Mouse (Mus musculus) heart, embryonic 13.5 days (tissue): ENCODE measurements around the gene Nes. TPM values are rescaled to one million over a fixed set of nuclear protein-coding genes. Genes with fewer than 3 reads are reported as not detected.

ENCODE experiments used
- ATAC-seq: fragments of 200-750 bp; cut with Nextera tagmentation; 2 replicates; pipeline ENCODE4 v1.8.0; 2017; ENCODE audit warnings: moderate TSS enrichment; ENCODE audit not compliant: insufficient number of reproducible peaks, low FRiP score, low TSS enrichment; ENCODE audit errors: extremely low read depth
- H3K27ac ChIP-seq: fragments of 300-500 bp; sonication (generic); replicated peaks from 2 replicates; pipeline ENCODE4 v1.5.1; 2015; ENCODE audit warnings: moderate library complexity, mild to moderate bottlenecking, inconsistent platforms
- H3K27me3 ChIP-seq: fragments of 300-500 bp; sonication (generic); replicated peaks from 2 replicates; pipeline ENCODE4 v1.6.1; 2015; ENCODE audit warnings: mild to moderate bottlenecking, inconsistent platforms
- H3K36me3 ChIP-seq: fragments of 300-500 bp; sonication (generic); 2 replicates; pipeline ENCODE4 v1.6.1; 2015; ENCODE audit warnings: mild to moderate bottlenecking, inconsistent platforms
- H3K4me1 ChIP-seq: fragments of 300-500 bp; sonication (generic); 2 replicates; pipeline ENCODE4 v1.6.1; 2015; ENCODE audit warnings: inconsistent platforms
- H3K4me2 ChIP-seq: fragments of 300-500 bp; sonication (generic); 2 replicates; pipeline ENCODE4 v1.6.1; 2015; ENCODE audit warnings: inconsistent platforms, mild to moderate bottlenecking, moderate library complexity
- H3K4me3 ChIP-seq: fragments of 300-500 bp; sonication (generic); 2 replicates; pipeline ENCODE4 v1.5.1; 2015; ENCODE audit warnings: moderate library complexity, mild to moderate bottlenecking, inconsistent platforms
- H3K9ac ChIP-seq: fragments of 300-500 bp; sonication (generic); 2 replicates; pipeline ENCODE4 v1.6.1; 2015; ENCODE audit warnings: inconsistent platforms, mild to moderate bottlenecking, moderate library complexity
- H3K9me3 ChIP-seq: fragments of 300-500 bp; sonication (generic); 2 replicates; pipeline ENCODE4 v1.6.1; 2016; ENCODE audit warnings: inconsistent platforms
- WGBS: fragments of 180-500 bp; shearing (Covaris S2); methylation state at CpG from one replicate; pipeline ENCODE4 v1.1.7; 2015; ENCODE audit warnings: mixed read lengths; 5-methylcytosine and 5-hydroxymethylcytosine counted together
- polyA plus RNA-seq: library from polyadenylated mRNA; unstranded; fragments of >200 nt; fragmentation: Nextera tagmentation; extraction: Ambion mirVana; gene quantifications from 2 replicates; pipeline ENCODE4 v1.2.1, GENCODE M21; 2015

The Nes gene
- 18.7 and 18.9 TPM in 2 replicates for polyA plus RNA-seq

- H3K36me3 ChIP-seq: peaks cover 15% of the 10 kb centered on the region
- no peaks in the 10 kb centered on the region for H3K9me3 ChIP-seq
- H3K27ac ChIP-seq: peak within 1 kb of the TSS; percentile 61
- peaks cover 47% of the 10 kb centered on the region for H3K4me1 ChIP-seq
- WGBS: under 1% methylated on average over 44 of the region's 44 CpGs
- H3K4me3 ChIP-seq: peak within 1 kb of the TSS; percentile 67
- H3K9ac ChIP-seq: peak within 1 kb of the TSS; percentile 91
- H3K4me2 ChIP-seq: peak within 1 kb of the TSS; percentile 93
- peaks cover 35% of the 10 kb centered on the region; the same call in 1 of the 2 replicates for H3K27me3 ChIP-seq
- ATAC-seq: peak; percentile 28; the same call in 1 of the 2 replicates
These were observed at the start of gene Nes for GRCm38 (mm10) chr3:87970939-87971488. Nes (plus strand) TSS chr3:87971078.

GRCm38 (mm10) chr3:87924996-87925395 lies 45.9 kb upstream of the Nes start:
- no peak overlapping the region for H3K4me3 ChIP-seq
- H3K4me2 ChIP-seq: no peak overlapping the region
- peaks cover 22% of the 10 kb centered on the region for H3K4me1 ChIP-seq
- H3K9me3 ChIP-seq: no peaks in the 10 kb centered on the region
- peaks cover 69% of the 10 kb centered on the region for H3K36me3 ChIP-seq
- H3K9ac ChIP-seq: no peak overlapping the region
- WGBS: 79% methylated on average over 7 of the region's 7 CpGs
- no peak for ATAC-seq
- no peak overlapping the region for H3K27ac ChIP-seq
- no peaks in the 10 kb centered on the region for H3K27me3 ChIP-seq

GRCm38 (mm10) chr3:87927452-87927851 lies 43.4 kb upstream of the Nes start:
- 80% methylated on average over 5 of the region's 5 CpGs for WGBS
- Histone ChIP-seq H3K4me2 (no peak overlapping the region), H3K4me1 (peaks cover 30% of the 10 kb centered on the region), H3K9me3 (no peaks in the 10 kb centered on the region), H3K27me3 (no peaks in the 10 kb centered on the region), H3K36me3 (peaks cover 73% of the 10 kb centered on the region), H3K4me3 (no peak overlapping the region), H3K9ac (no peak overlapping the region), H3K27ac (no peak overlapping the region)
- no peak for ATAC-seq

GRCm38 (mm10) chr3:87929341-87930077 lies 41.4 kb upstream of the Nes start:
- H3K4me1 ChIP-seq: peaks cover 35% of the 10 kb centered on the region
- H3K27me3 ChIP-seq: no peaks in the 10 kb centered on the region
- H3K27ac ChIP-seq: peak overlapping the region; percentile 87
- whole genome bisulfite sequencing: 5% methylated on average over 26 of the region's 26 CpGs
- H3K4me3 ChIP-seq: peak overlapping the region; percentile 97
- H3K9me3 ChIP-seq: no peaks in the 10 kb centered on the region
- no peak for ATAC-seq
- H3K9ac ChIP-seq: peak overlapping the region; percentile 98
- peak overlapping the region; percentile 87 for H3K4me2 ChIP-seq
- peaks cover 71% of the 10 kb centered on the region for H3K36me3 ChIP-seq

- Histone ChIP-seq H3K9ac (peak within 1 kb of the TSS; percentile 98), H3K4me2 (peak within 1 kb of the TSS; percentile 87), H3K36me3 (peaks cover 68% of the 10 kb centered on the region), H3K4me3 (peak within 1 kb of the TSS; percentile 97), H3K9me3 (no peaks in the 10 kb centered on the region), H3K4me1 (peaks cover 35% of the 10 kb centered on the region), H3K27ac (peak within 1 kb of the TSS; percentile 87), H3K27me3 (no peaks in the 10 kb centered on the region)
- ATAC-seq: peak; percentile 89
- WGBS: under 1% methylated on average over 62 of the region's 78 CpGs
These were observed 40.6 kb upstream of the Nes start, which contains the start of the genes Isg20l2 and Rrnad1 for GRCm38 (mm10) chr3:87930078-87930795. Isg20l2 (plus strand) TSS chr3:87930314. Rrnad1 (minus strand) TSS chr3:87930717.

- Histone ChIP-seq H3K4me2 (no peak overlapping the region), H3K9me3 (no peaks in the 10 kb centered on the region), H3K27me3 (no peaks in the 10 kb centered on the region), H3K4me1 (peaks cover 33% of the 10 kb centered on the region), H3K4me3 (no peak overlapping the region), H3K27ac (no peak overlapping the region), H3K9ac (no peak overlapping the region), H3K36me3 (peaks cover 68% of the 10 kb centered on the region)
- ATAC-seq: no peak
- 84% methylated on average over 5 of the region's 5 CpGs for WGBS
These were observed 36.9 kb upstream of the Nes start for GRCm38 (mm10) chr3:87934026-87934425.

GRCm38 (mm10) chr3:87934501-87934900 lies 36.4 kb upstream of the Nes start:
- Histone ChIP-seq H3K27me3 (no peaks in the 10 kb centered on the region), H3K27ac (no peak overlapping the region), H3K4me2 (no peak overlapping the region), H3K9ac (no peak overlapping the region), H3K4me3 (no peak overlapping the region), H3K9me3 (no peaks in the 10 kb centered on the region), H3K4me1 (peaks cover 28% of the 10 kb centered on the region), H3K36me3 (peaks cover 73% of the 10 kb centered on the region)
- 57% methylated on average over 4 of the region's 4 CpGs for WGBS
- no peak for ATAC-seq

- Histone ChIP-seq H3K4me1 (peaks cover 28% of the 10 kb centered on the region), H3K4me3 (no peak overlapping the region), H3K9ac (no peak overlapping the region), H3K27ac (no peak overlapping the region), H3K27me3 (no peaks in the 10 kb centered on the region), H3K36me3 (peaks cover 80% of the 10 kb centered on the region), H3K9me3 (no peaks in the 10 kb centered on the region), H3K4me2 (no peak overlapping the region)
- ATAC-seq: no peak
- WGBS: 86% methylated on average over 4 of the region's 4 CpGs
These were observed 35.7 kb upstream of the Nes start for GRCm38 (mm10) chr3:87935201-87935600.

- Histone ChIP-seq H3K4me2 (no peak overlapping the region), H3K36me3 (peaks cover 85% of the 10 kb centered on the region), H3K27ac (no peak overlapping the region), H3K9me3 (no peaks in the 10 kb centered on the region), H3K4me1 (peaks cover 27% of the 10 kb centered on the region), H3K4me3 (no peak overlapping the region), H3K27me3 (no peaks in the 10 kb centered on the region), H3K9ac (peak overlapping the region; percentile 6; the same call in 1 of the 2 replicates)
- 93% methylated on average over 2 of the region's 2 CpGs for WGBS
- ATAC-seq: peak; percentile 35; the same call in 1 of the 2 replicates
These were observed 35.1 kb upstream of the Nes start for GRCm38 (mm10) chr3:87935776-87936175.

GRCm38 (mm10) chr3:87940611-87941010 lies 30.3 kb upstream of the Nes start:
- Histone ChIP-seq H3K4me2 (no peak overlapping the region), H3K4me1 (peaks cover 26% of the 10 kb centered on the region), H3K4me3 (no peak overlapping the region), H3K27me3 (peaks cover 8% of the 10 kb centered on the region), H3K27ac (no peak overlapping the region), H3K36me3 (peaks cover 72% of the 10 kb centered on the region), H3K9ac (no peak overlapping the region), H3K9me3 (no peaks in the 10 kb centered on the region)
- 68% methylated on average over 5 of the region's 5 CpGs for WGBS
- ATAC-seq: no peak

- H3K4me3 ChIP-seq: no peak overlapping the region
- H3K9me3 ChIP-seq: no peaks in the 10 kb centered on the region
- peaks cover 56% of the 10 kb centered on the region for H3K36me3 ChIP-seq
- no peak overlapping the region for H3K9ac ChIP-seq
- no peak for ATAC-seq
- H3K27ac ChIP-seq: no peak overlapping the region
- no peak overlapping the region for H3K4me2 ChIP-seq
- H3K27me3 ChIP-seq: peaks cover 27% of the 10 kb centered on the region
- H3K4me1 ChIP-seq: peaks cover 38% of the 10 kb centered on the region
- WGBS: 91% methylated on average over 2 of the region's 2 CpGs
These were observed 28.4 kb upstream of the Nes start for GRCm38 (mm10) chr3:87942471-87942870.
